Mouse (Mus musculus) MEL (cell line): ENCODE data around the gene Slc9a3r2. TPM values are rescaled to one million over a fixed set of nuclear protein-coding genes. Genes with fewer than 3 reads are reported as not detected.

Source experiments
- DNase-seq: peaks from one replicate; pipeline ENCODE4 v3.0.0; 2011; ENCODE audit warnings: low read depth, low spot score
- H3K27ac ChIP-seq: 2 replicates; pipeline ENCODE4 v1.5.1; 2012; ENCODE audit warnings: low read depth, mild to moderate bottlenecking, control low read depth, low read length, moderate library complexity; ENCODE audit not compliant: control insufficient read depth
- H3K27me3 ChIP-seq, 2 experiments: fragments of 150-350 bp in 1 of 2; sonication (generic) in 1 of 2; 2 replicates each; pipeline ENCODE4 v1.6.1; 2012; ENCODE audit warnings: low read length in 2 of 2, mild to moderate bottlenecking in 2 of 2, improper control_type of control experiment in 1 of 2, moderate library complexity in 1 of 2; ENCODE audit not compliant: insufficient read depth in 2 of 2, control insufficient read depth in 1 of 2
- H3K36me3 ChIP-seq, 2 experiments: 2 replicates each; pipeline ENCODE4 v1.6.1; 2012 to 2014; ENCODE audit warnings: low read length in 2 of 2, improper control_type of control experiment in 1 of 2, inconsistent platforms in 1 of 2, mild to moderate bottlenecking in 1 of 2; ENCODE audit not compliant: insufficient read depth in 2 of 2, control insufficient read depth in 1 of 2
- H3K4me1 ChIP-seq, 2 experiments: fragments of 150-350 bp in 1 of 2; sonication (generic) in 1 of 2; 2 replicates each; pipeline ENCODE4 v1.6.1; 2012; ENCODE audit warnings: low read length in 2 of 2, improper control_type of control experiment in 1 of 2, mild to moderate bottlenecking in 1 of 2; ENCODE audit not compliant: insufficient read depth in 2 of 2, control insufficient read depth in 1 of 2
- H3K4me3 ChIP-seq, 2 experiments: fragments of 150-350 bp in 1 of 2; sonication (generic) in 1 of 2; 2 replicates each; pipeline ENCODE4 v1.5.1; 2012; ENCODE audit warnings: low read depth in 2 of 2, low read length in 2 of 2, mild to moderate bottlenecking in 2 of 2, moderate library complexity in 2 of 2, control low read depth in 1 of 2, improper control_type of control experiment in 1 of 2; ENCODE audit not compliant: control insufficient read depth in 1 of 2, insufficient read depth in 1 of 2
- H3K79me2 ChIP-seq: 2 replicates; pipeline ENCODE4 v1.6.1; 2012; ENCODE audit warnings: mild to moderate bottlenecking, low read length, moderate library complexity; ENCODE audit not compliant: control insufficient read depth, poor library complexity, insufficient read depth
- H3K9ac ChIP-seq: 2 replicates; pipeline ENCODE4 v1.6.1; 2012; ENCODE audit warnings: low read depth, mild to moderate bottlenecking, control low read depth, low read length, moderate library complexity; ENCODE audit not compliant: control insufficient read depth, poor library complexity, severe bottlenecking
- H3K9me3 ChIP-seq: fragments of 150-350 bp; sonication (generic); replicated peaks from 2 replicates; pipeline ENCODE4 v1.6.1; 2012; ENCODE audit warnings: mild to moderate bottlenecking, low read length, improper control_type of control experiment, moderate library complexity; ENCODE audit not compliant: insufficient read depth
- CHD1 ChIP-seq: IDR thresholded peaks from 2 replicates; pipeline ENCODE4 v1.6.1; 2012; ENCODE audit warnings: low read depth, mild to moderate bottlenecking, inconsistent platforms, low read length, improper control_type of control experiment
- ELF1 ChIP-seq: IDR thresholded peaks from 2 replicates; pipeline ENCODE4 v1.6.1; 2014; ENCODE audit warnings: low read depth, mild to moderate bottlenecking, inconsistent platforms, low read length, improper control_type of control experiment, moderate library complexity
- GATA1 ChIP-seq: IDR thresholded peaks from 2 replicates; pipeline ENCODE4 v1.6.1; 2011; ENCODE audit warnings: low read depth, low read length, improper control_type of control experiment
- HCFC1 ChIP-seq: IDR thresholded peaks from 2 replicates; pipeline ENCODE4 v1.6.1; 2012; ENCODE audit warnings: low read depth, mild to moderate bottlenecking, inconsistent platforms, low read length, improper control_type of control experiment, moderate library complexity
- JUND ChIP-seq: IDR thresholded peaks from 2 replicates; pipeline ENCODE4 v1.6.1; 2011; ENCODE audit warnings: low read depth, mild to moderate bottlenecking, improper control_type of control experiment, low read length
- KAT2A ChIP-seq: conservative IDR thresholded peaks from 2 replicates; pipeline ENCODE4 v1.6.1; 2012; ENCODE audit warnings: low read depth, low read length, improper control_type of control experiment, inconsistent platforms
- MXI1 ChIP-seq: IDR thresholded peaks from 2 replicates; pipeline ENCODE4 v1.6.1; 2011; ENCODE audit warnings: mild to moderate bottlenecking, low read depth, low read length, improper control_type of control experiment
- MYB ChIP-seq: IDR thresholded peaks from 2 replicates; pipeline ENCODE4 v1.6.1; 2011; ENCODE audit warnings: mild to moderate bottlenecking, low read depth, low read length, improper control_type of control experiment
- MYC ChIP-seq: IDR thresholded peaks from 2 replicates; pipeline ENCODE4 v1.6.1; 2011; ENCODE audit warnings: low read depth, mild to moderate bottlenecking, low read length, improper control_type of control experiment, moderate library complexity
- POLR2A ChIP-seq, 2 experiments: IDR thresholded peaks; 2 replicates each; pipeline ENCODE4 v1.6.1; 2011 to 2012; ENCODE audit warnings: low read length in 2 of 2, mild to moderate bottlenecking in 2 of 2, control low read depth in 1 of 2, improper control_type of control experiment in 1 of 2, low read depth in 1 of 2, moderate library complexity in 1 of 2; ENCODE audit not compliant: control insufficient read depth in 1 of 2, insufficient read depth in 1 of 2, poor library complexity in 1 of 2
- POLR2AphosphoS2 ChIP-seq: IDR thresholded peaks from 2 replicates; pipeline ENCODE4 v1.6.1; 2011; ENCODE audit warnings: low read length, improper control_type of control experiment
- RAD21 ChIP-seq: IDR thresholded peaks from 2 replicates; pipeline ENCODE4 v1.6.1; 2011; ENCODE audit warnings: mild to moderate bottlenecking, low read depth, low read length, improper control_type of control experiment
- RCOR1 ChIP-seq: IDR thresholded peaks from 2 replicates; pipeline ENCODE4 v1.6.1; 2012; ENCODE audit warnings: low read depth, mild to moderate bottlenecking, inconsistent platforms, low read length, improper control_type of control experiment
- TAL1 ChIP-seq: IDR thresholded peaks from 2 replicates; pipeline ENCODE4 v1.6.1; 2012; ENCODE audit warnings: mild to moderate bottlenecking, inconsistent platforms, low read length, moderate library complexity, mixed read lengths
- USF2 ChIP-seq, 2 experiments: IDR thresholded peaks; 2 replicates each; pipeline ENCODE4 v1.6.1; 2011 to 2012; ENCODE audit warnings: improper control_type of control experiment in 2 of 2, low read length in 2 of 2, borderline replicate concordance in 1 of 2, inconsistent platforms in 1 of 2, low read depth in 1 of 2, mild to moderate bottlenecking in 1 of 2; ENCODE audit not compliant: insufficient read depth in 1 of 2
- ZKSCAN1 ChIP-seq: IDR thresholded peaks from 2 replicates; pipeline ENCODE4 v1.6.1; 2012; ENCODE audit warnings: low read depth, mild to moderate bottlenecking, inconsistent platforms, low read length, improper control_type of control experiment, moderate library complexity
- polyA plus RNA-seq, 2 experiments: library from polyadenylated mRNA; stranded (reverse) in 1 of 2; unstranded in 1 of 2; fragments of >175 nt in 1 of 2; fragments of >200 nt in 1 of 2; gene quantifications; 2 replicates each; pipeline versions ENCODE4 v1.2.1 to v1.2.4; 2012; ENCODE audit warnings: low replicate concordance in 2 of 2, low read depth in 1 of 2; ENCODE audit not compliant: insufficient read length in 2 of 2, insufficient read depth in 1 of 2, missing spikeins in 1 of 2
- total RNA-seq: library from RNA; depleted of rRNA; stranded (reverse); fragments of 300-350 nt; gene quantifications from 2 replicates; pipeline ENCODE4 v1.2.3, GENCODE M21; 2012

Gene Slc9a3r2
- total and polyA plus RNA-seq, 3 experiments: 0.96 to 3.5 TPM; not detected in 1

GRCm38 (mm10) chr17:24651835-24652234 lies 1.7 kb upstream of the Slc9a3r2 start:
- DNase-seq: no peak
- H3K9me3 ChIP-seq: no peaks in the 10 kb centered on the region
- no peak overlapping the region for H3K4me3 ChIP-seq
- H3K4me1 ChIP-seq: no peaks in the 10 kb centered on the region
- H3K27me3 ChIP-seq: peaks cover 14 to 25% of the 10 kb centered on the region in 2 experiments
- no peak for TF ChIP-seq POLR2A (IDR thresholded peaks at IDR 0.05; ENCODE audit: control insufficient read depth in 1 of 2, insufficient read depth in 1 of 2, low read depth in 1 of 2, low read length in 2 of 2, poor library complexity in 1 of 2)
- no peak for TF ChIP-seq CHD1
- TF ChIP-seq HCFC1: no peak
- TF ChIP-seq KAT2A: no peak
- TF ChIP-seq POLR2AphosphoS2: no peak
- no peak for TF ChIP-seq ZKSCAN1
- H3K27ac ChIP-seq: no peak overlapping the region
- no peaks in the 10 kb centered on the region for H3K79me2 ChIP-seq
- no peak overlapping the region for H3K9ac ChIP-seq
- H3K36me3 ChIP-seq: no peaks in the 10 kb centered on the region

GRCm38 (mm10) chr17:24650766-24651165 lies 639 bp upstream of the Slc9a3r2 start:
- Histone ChIP-seq H3K79me2 (no peaks in the 10 kb centered on the region), H3K36me3 (no peaks in the 10 kb centered on the region), H3K9ac (no peak overlapping the region), H3K4me3 (no peak overlapping the region), H3K27me3 (peaks cover 16 to 25% of the 10 kb centered on the region in 2 experiments), H3K4me1 (no peaks in the 10 kb centered on the region), H3K27ac (no peak overlapping the region)
- DNase-seq: no peak
- TF ChIP-seq RCOR1: no peak
- no peak for TF ChIP-seq RAD21
- TF ChIP-seq ELF1: no peak
- TF ChIP-seq GATA1: no peak
- TF ChIP-seq JUND: no peak
- TF ChIP-seq TAL1: no peak
- TF ChIP-seq MYC: no peak
- TF ChIP-seq MYB: no peak
- TF ChIP-seq ZKSCAN1: no peak
- TF ChIP-seq MXI1: no peak
- TF ChIP-seq USF2 (IDR thresholded peaks at IDR 0.05; ENCODE audit: borderline replicate concordance in 1 of 2, insufficient read depth in 1 of 2, low read depth in 1 of 2, low read length in 2 of 2): no peak
- TF ChIP-seq, all 39 proteins: peak for 0
- no peaks in the 10 kb centered on the region for H3K9me3 ChIP-seq
